Mouse (Mus musculus): ENCODE data around the gene Eme2. TPM values are rescaled to one million over a fixed set of nuclear protein-coding genes. Genes with fewer than 3 reads are reported as not detected.

Gene Eme2
- polyA plus RNA-seq, 1 experiment = 4.0 TPM

DNA sequence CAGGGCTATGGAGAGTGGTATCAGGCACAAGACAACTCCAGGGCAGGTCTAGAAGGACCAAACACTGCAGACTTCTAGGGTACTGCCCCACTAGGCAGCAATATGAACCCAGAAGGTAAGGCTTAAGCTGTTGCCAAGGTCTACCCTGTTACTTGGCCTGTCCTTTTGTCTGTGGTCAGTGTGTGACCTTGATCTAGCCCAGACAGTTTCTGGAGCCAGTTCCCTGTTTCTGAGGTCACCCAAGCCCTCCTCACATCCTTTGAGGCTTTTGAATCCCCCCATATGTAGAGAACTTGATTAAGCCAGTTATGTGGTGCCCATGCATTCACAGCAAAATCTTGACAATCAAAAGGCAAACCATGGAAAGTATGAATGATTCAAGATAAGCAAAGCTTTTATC lies 40.8 kb upstream of the Eme2 start:
- TF ChIP-seq EP300 (IDR thresholded peaks at IDR 0.05; ENCODE audit: insufficient read depth, low read depth, low read length) = no peak
- no peak for TF ChIP-seq CTCF (IDR thresholded peaks at IDR 0.05; ENCODE audit: low read depth, low read length)
- no peak for TF ChIP-seq POLR2A (IDR thresholded peaks at IDR 0.05; ENCODE audit: insufficient read depth, low read length)
- no peak overlapping the region for H3K27ac ChIP-seq (ENCODE audit: insufficient read depth, low read length)

DNA sequence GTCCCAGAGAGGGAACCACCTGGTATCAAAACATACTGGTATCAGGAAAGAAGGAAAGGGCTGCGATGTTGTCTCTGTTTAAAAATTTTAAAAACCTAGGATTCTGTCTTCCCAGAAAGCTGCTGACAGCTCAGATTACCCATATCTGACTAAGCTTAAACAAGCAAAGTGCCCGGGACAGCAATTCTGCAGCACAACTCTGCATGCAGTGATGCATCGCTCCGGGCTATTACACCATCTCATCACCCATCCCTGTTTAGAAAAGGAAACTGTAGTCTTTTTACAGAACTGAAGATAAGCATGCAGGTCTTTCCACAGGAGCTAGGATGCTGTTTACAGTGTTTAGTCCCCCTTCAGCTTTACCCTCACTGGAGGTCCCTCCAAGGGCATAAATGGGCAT lies 40.0 kb upstream of the Eme2 start:
- no peaks in the 10 kb centered on the region for H3K27me3 ChIP-seq (ENCODE audit: control insufficient read depth, insufficient read depth, low read length, poor library complexity, severe bottlenecking)
- H3K36me3 ChIP-seq (ENCODE audit: control insufficient read depth, insufficient read depth, low read length, poor library complexity, severe bottlenecking) = 0 out of 2 replicates have a peak, but pooled peaks cover 2% of the 10 kb centered on the region
- H3K27ac ChIP-seq (ENCODE audit: insufficient read depth, low read length) = no peak overlapping the region
- TF ChIP-seq POLR2A (IDR thresholded peaks at IDR 0.05; ENCODE audit: insufficient read depth, low read length) (no peak), EP300 (IDR thresholded peaks at IDR 0.05; ENCODE audit: insufficient read depth, low read depth, low read length) (no peak), CTCF (IDR thresholded peaks at IDR 0.05; ENCODE audit: low read depth, low read length) (no peak)
- no peak overlapping the region for H3K4me3 ChIP-seq (ENCODE audit: low read depth, low read length)
- H3K9me3 ChIP-seq (replicated peaks; ENCODE audit: control insufficient read depth, insufficient read depth, low read length, poor library complexity, severe bottlenecking) = no peaks in the 10 kb centered on the region
- H3K9ac ChIP-seq (ENCODE audit: low read depth, poor library complexity, severe bottlenecking) = no peak overlapping the region
- no peaks in the 10 kb centered on the region for H3K4me1 ChIP-seq (ENCODE audit: control insufficient read depth, insufficient read depth, low read length)

More for the DNA sequence above, 40.8 kb upstream of the Eme2 start:
- Histone ChIP-seq H3K9ac (ENCODE audit: low read depth, poor library complexity, severe bottlenecking) (no peak overlapping the region), H3K4me3 (ENCODE audit: low read depth, low read length) (no peak overlapping the region), H3K27me3 (ENCODE audit: control insufficient read depth, insufficient read depth, low read length, poor library complexity, severe bottlenecking) (no peaks in the 10 kb centered on the region), H3K9me3 (replicated peaks; ENCODE audit: control insufficient read depth, insufficient read depth, low read length, poor library complexity, severe bottlenecking) (no peaks in the 10 kb centered on the region), H3K4me1 (ENCODE audit: control insufficient read depth, insufficient read depth, low read length) (no peaks in the 10 kb centered on the region), H3K36me3 (ENCODE audit: control insufficient read depth, insufficient read depth, low read length, poor library complexity, severe bottlenecking) (0 out of 2 replicates have a peak, but pooled peaks cover 2% of the 10 kb centered on the region)

GRCm38 (mm10) chr17:24933163-24933562 lies 38.3 kb upstream of the Eme2 start:
- Histone ChIP-seq H3K27me3 (ENCODE audit: control insufficient read depth, insufficient read depth, low read length, poor library complexity, severe bottlenecking) (no peaks in the 10 kb centered on the region), H3K9ac (ENCODE audit: low read depth, poor library complexity, severe bottlenecking) (no peak overlapping the region), H3K9me3 (replicated peaks; ENCODE audit: control insufficient read depth, insufficient read depth, low read length, poor library complexity, severe bottlenecking) (no peaks in the 10 kb centered on the region), H3K4me1 (ENCODE audit: control insufficient read depth, insufficient read depth, low read length) (no peaks in the 10 kb centered on the region), H3K4me3 (ENCODE audit: low read depth, low read length) (no peak overlapping the region), H3K27ac (ENCODE audit: insufficient read depth, low read length) (no peak overlapping the region), H3K36me3 (ENCODE audit: control insufficient read depth, insufficient read depth, low read length, poor library complexity, severe bottlenecking) (0 out of 2 replicates have a peak, but pooled peaks cover 2% of the 10 kb centered on the region)
- TF ChIP-seq EP300 (IDR thresholded peaks at IDR 0.05; ENCODE audit: insufficient read depth, low read depth, low read length) (no peak), CTCF (IDR thresholded peaks at IDR 0.05; ENCODE audit: low read depth, low read length) (no peak), POLR2A (IDR thresholded peaks at IDR 0.05; ENCODE audit: insufficient read depth, low read length) (no peak)

DNA sequence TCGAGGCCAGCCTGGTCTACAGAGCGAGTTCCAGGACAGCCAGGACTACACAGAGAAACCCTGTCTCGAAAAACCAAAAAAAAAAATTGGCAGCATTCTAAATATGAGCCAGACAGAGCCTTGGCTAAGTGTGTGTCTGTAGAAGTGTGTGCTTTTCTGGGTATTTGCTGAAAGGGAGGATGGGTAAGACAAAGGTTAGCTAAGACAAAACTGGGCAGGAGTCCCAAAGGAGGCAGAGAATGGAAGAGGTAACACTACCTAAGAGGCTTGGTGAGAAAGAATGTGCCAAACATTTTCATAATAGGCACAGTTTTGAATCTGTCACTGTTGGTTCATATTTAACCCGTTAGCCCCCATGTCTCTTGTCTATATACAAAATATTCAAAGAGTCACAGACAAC lies 37.5 kb upstream of the Eme2 start:
- Histone ChIP-seq H3K9me3 (replicated peaks; ENCODE audit: control insufficient read depth, insufficient read depth, low read length, poor library complexity, severe bottlenecking) (no peaks in the 10 kb centered on the region), H3K4me1 (ENCODE audit: control insufficient read depth, insufficient read depth, low read length) (no peaks in the 10 kb centered on the region), H3K4me3 (ENCODE audit: low read depth, low read length) (no peak overlapping the region), H3K27ac (ENCODE audit: insufficient read depth, low read length) (no peak overlapping the region), H3K36me3 (ENCODE audit: control insufficient read depth, insufficient read depth, low read length, poor library complexity, severe bottlenecking) (peaks cover 6% of the 10 kb centered on the region; the same call in 1 of the 2 replicates), H3K9ac (ENCODE audit: low read depth, poor library complexity, severe bottlenecking) (no peak overlapping the region), H3K27me3 (ENCODE audit: control insufficient read depth, insufficient read depth, low read length, poor library complexity, severe bottlenecking) (no peaks in the 10 kb centered on the region)
- TF ChIP-seq CTCF (IDR thresholded peaks at IDR 0.05; ENCODE audit: low read depth, low read length) (no peak), POLR2A (IDR thresholded peaks at IDR 0.05; ENCODE audit: insufficient read depth, low read length) (no peak), EP300 (IDR thresholded peaks at IDR 0.05; ENCODE audit: insufficient read depth, low read depth, low read length) (no peak)

GRCm38 (mm10) chr17:24929506-24929905 lies 34.6 kb upstream of the Eme2 start:
- TF ChIP-seq CTCF (IDR thresholded peaks at IDR 0.05; ENCODE audit: low read depth, low read length) = no peak
- TF ChIP-seq EP300 (IDR thresholded peaks at IDR 0.05; ENCODE audit: insufficient read depth, low read depth, low read length) = no peak
- no peak for TF ChIP-seq POLR2A (IDR thresholded peaks at IDR 0.05; ENCODE audit: insufficient read depth, low read length)
- Histone ChIP-seq H3K27me3 (ENCODE audit: control insufficient read depth, insufficient read depth, low read length, poor library complexity, severe bottlenecking) (no peaks in the 10 kb centered on the region), H3K4me3 (ENCODE audit: low read depth, low read length) (no peak overlapping the region), H3K27ac (ENCODE audit: insufficient read depth, low read length) (peak overlapping the region; percentile 54; the same call in 1 of the 2 replicates), H3K4me1 (ENCODE audit: control insufficient read depth, insufficient read depth, low read length) (no peaks in the 10 kb centered on the region), H3K9me3 (replicated peaks; ENCODE audit: control insufficient read depth, insufficient read depth, low read length, poor library complexity, severe bottlenecking) (no peaks in the 10 kb centered on the region), H3K9ac (ENCODE audit: low read depth, poor library complexity, severe bottlenecking) (no peak overlapping the region; the same call in 1 of the 2 replicates), H3K36me3 (ENCODE audit: control insufficient read depth, insufficient read depth, low read length, poor library complexity, severe bottlenecking) (peaks cover 13% of the 10 kb centered on the region)

- Histone ChIP-seq H3K27me3 (ENCODE audit: control insufficient read depth, insufficient read depth, low read length, poor library complexity, severe bottlenecking) (no peaks in the 10 kb centered on the region), H3K4me3 (ENCODE audit: low read depth, low read length) (no peak overlapping the region), H3K4me1 (ENCODE audit: control insufficient read depth, insufficient read depth, low read length) (no peaks in the 10 kb centered on the region), H3K36me3 (ENCODE audit: control insufficient read depth, insufficient read depth, low read length, poor library complexity, severe bottlenecking) (peaks cover 24% of the 10 kb centered on the region), H3K9me3 (replicated peaks; ENCODE audit: control insufficient read depth, insufficient read depth, low read length, poor library complexity, severe bottlenecking) (no peaks in the 10 kb centered on the region), H3K27ac (ENCODE audit: insufficient read depth, low read length) (no peak overlapping the region), H3K9ac (ENCODE audit: low read depth, poor library complexity, severe bottlenecking) (no peak overlapping the region)
- no peak for TF ChIP-seq EP300 (IDR thresholded peaks at IDR 0.05; ENCODE audit: insufficient read depth, low read depth, low read length)
These were observed 28.4 kb upstream of the Eme2 start for GRCm38 (mm10) chr17:24923246-24923645.
